Mouse (Mus musculus) heart, embryonic 11.5 days (tissue): Measurements from ENCODE around the gene Ndrg2. TPM values are rescaled to one million over a fixed set of nuclear protein-coding genes. Genes with fewer than 3 reads are reported as not detected.

Experiments
- ATAC-seq: fragments of 200-750 bp; cut with Nextera tagmentation; replicated peaks from 2 replicates; pipeline ENCODE4 v1.8.0; 2017; ENCODE audit warnings: moderate library complexity; ENCODE audit not compliant: insufficient number of reproducible peaks, low FRiP score, low TSS enrichment
- H3K27ac ChIP-seq: fragments of 300-500 bp; sonication (generic); 2 replicates; pipeline ENCODE4 v1.5.1; 2014; ENCODE audit warnings: mild to moderate bottlenecking, low read depth, low read length
- H3K27me3 ChIP-seq: fragments of 300-500 bp; sonication (generic); 2 replicates; pipeline ENCODE4 v1.6.1; 2014; ENCODE audit warnings: mild to moderate bottlenecking, low read length, mixed read lengths; ENCODE audit not compliant: control insufficient read depth, insufficient read depth
- H3K36me3 ChIP-seq: fragments of 300-500 bp; sonication (generic); 2 replicates; pipeline ENCODE4 v1.6.1; 2014; ENCODE audit warnings: mild to moderate bottlenecking, low read length, moderate library complexity, mixed read lengths; ENCODE audit not compliant: control insufficient read depth, insufficient read depth
- H3K4me1 ChIP-seq: fragments of 300-500 bp; sonication (generic); 2 replicates; pipeline ENCODE4 v1.6.1; 2014; ENCODE audit warnings: low read length; ENCODE audit not compliant: control insufficient read depth, insufficient read depth
- H3K4me2 ChIP-seq: fragments of 300-500 bp; sonication (generic); 2 replicates; pipeline ENCODE4 v1.6.1; 2014; ENCODE audit warnings: mild to moderate bottlenecking, moderate library complexity
- H3K4me3 ChIP-seq: fragments of 300-500 bp; sonication (generic); 2 replicates; pipeline ENCODE4 v1.5.1; 2014; ENCODE audit warnings: low read depth, low read length
- H3K9ac ChIP-seq: fragments of 300-500 bp; sonication (generic); 2 replicates; pipeline ENCODE4 v1.6.1; 2014; ENCODE audit warnings: mild to moderate bottlenecking, low read depth, low read length, moderate library complexity
- H3K9me3 ChIP-seq: fragments of 300-500 bp; sonication (generic); replicated peaks from 2 replicates; pipeline ENCODE4 v1.6.1; 2016; ENCODE audit warnings: low read length; ENCODE audit not compliant: control insufficient read depth
- WGBS: fragments of 180-500 bp; shearing (Covaris S2); extraction: QIAGEN DNeasy Blood & Tissue Kit; methylation state at CpG from one replicate; pipeline ENCODE4 v1.1.7; 2014; ENCODE audit not compliant: insufficient replicate concordance; 5-methylcytosine and 5-hydroxymethylcytosine counted together
- polyA plus RNA-seq: library from polyadenylated mRNA; unstranded; fragments of >200 nt; fragmentation: Nextera tagmentation; extraction: Ambion mirVana; gene quantifications from 2 replicates; pipeline ENCODE4 v1.2.1, GENCODE M21; 2014

Gene Ndrg2
- polyA plus RNA-seq, 1 experiment from 2014 or later, result 115 TPM

- no peak overlapping the region for H3K4me2 ChIP-seq
- no peak overlapping the region for H3K4me3 ChIP-seq
- H3K4me1 ChIP-seq, result peaks cover 16% of the 10 kb centered on the region
- no peak; the same call in 1 of the 2 replicates for ATAC-seq
- H3K9me3 ChIP-seq, result no peaks in the 10 kb centered on the region
- H3K27me3 ChIP-seq, result no peaks in the 10 kb centered on the region
- 25% methylated on average over 10 of the region's 10 CpGs for WGBS
- no peak overlapping the region for H3K27ac ChIP-seq
- peaks cover 25% of the 10 kb centered on the region for H3K36me3 ChIP-seq
- no peak overlapping the region for H3K9ac ChIP-seq
Measured at GRCm38 (mm10) chr14:51893094-51893794, 20.7 kb downstream of the Ndrg2 start.

- WGBS, result 88% methylated on average over 9 of the region's 9 CpGs
- ATAC-seq, result no peak
- peaks cover 16% of the 10 kb centered on the region for H3K4me1 ChIP-seq
- H3K4me3 ChIP-seq, result no peak within 1 kb of the TSS
- no peaks in the 10 kb centered on the region for H3K27me3 ChIP-seq
- H3K4me2 ChIP-seq, result no peak within 1 kb of the TSS
- no peak within 1 kb of the TSS for H3K27ac ChIP-seq
- peaks cover 26% of the 10 kb centered on the region for H3K36me3 ChIP-seq
- no peaks in the 10 kb centered on the region for H3K9me3 ChIP-seq
- no peak within 1 kb of the TSS for H3K9ac ChIP-seq
Measured at GRCm38 (mm10) chr14:51892191-51892939, 21.6 kb downstream of the Ndrg2 start, which contains the start of gene Slc39a2. Gene Slc39a2, plus strand, starts transcription at chr14:51892889.

- ATAC-seq, result no peak
- Histone ChIP-seq H3K4me1 (peaks cover 21% of the 10 kb centered on the region), H3K4me2 (no peak overlapping the region), H3K27me3 (no peaks in the 10 kb centered on the region), H3K36me3 (peaks cover 29% of the 10 kb centered on the region), H3K4me3 (no peak overlapping the region), H3K27ac (no peak overlapping the region), H3K9me3 (no peaks in the 10 kb centered on the region), H3K9ac (no peak overlapping the region)
- WGBS, result 84% methylated on average over 6 of the region's 6 CpGs
Measured at GRCm38 (mm10) chr14:51889833-51890232, 24.1 kb downstream of the Ndrg2 start.

DNA sequence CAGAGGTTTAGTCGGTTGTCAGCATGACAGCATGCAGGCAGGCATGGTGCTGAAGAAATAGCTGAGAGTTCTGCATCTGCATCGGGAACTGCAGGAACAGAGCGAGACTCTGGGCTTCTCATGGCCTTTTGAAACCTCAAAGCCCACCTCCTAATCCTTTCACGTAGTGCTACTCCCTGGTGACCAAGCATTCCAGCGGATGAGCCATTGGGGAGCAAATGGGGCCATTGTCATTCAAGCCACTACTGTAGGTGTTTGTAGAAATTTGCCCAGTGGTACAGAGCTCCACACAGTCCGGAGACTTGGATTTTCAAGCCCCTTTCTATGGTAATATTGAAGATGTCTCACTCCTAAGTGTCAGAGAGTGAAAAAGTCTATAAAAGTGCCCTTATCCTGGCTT lies 27.9 kb downstream of the Ndrg2 start:
- Histone ChIP-seq H3K27me3 (no peaks in the 10 kb centered on the region), H3K4me3 (no peak overlapping the region), H3K9me3 (no peaks in the 10 kb centered on the region), H3K4me2 (peak overlapping the region; percentile 82; the same call in 1 of the 2 replicates), H3K36me3 (peaks cover 21% of the 10 kb centered on the region), H3K9ac (no peak overlapping the region), H3K4me1 (peaks cover 6% of the 10 kb centered on the region; the same call in 1 of the 2 replicates), H3K27ac (no peak overlapping the region)
- 63% methylated on average over 6 of the region's 6 CpGs for WGBS
- ATAC-seq, result no peak

- Histone ChIP-seq H3K4me3 (peak within 1 kb of the TSS; percentile 82), H3K4me1 (peaks cover 6% of the 10 kb centered on the region; the same call in 1 of the 2 replicates), H3K27ac (peak within 1 kb of the TSS; percentile 70), H3K4me2 (peak within 1 kb of the TSS; percentile 82), H3K9ac (peak within 1 kb of the TSS; percentile 82), H3K27me3 (no peaks in the 10 kb centered on the region), H3K9me3 (no peaks in the 10 kb centered on the region), H3K36me3 (peaks cover 11% of the 10 kb centered on the region)
- peak; percentile 96 for ATAC-seq
- WGBS, result under 1% methylated on average over 43 of the region's 43 CpGs
Measured at GRCm38 (mm10) chr14:51884598-51885331, 29.2 kb downstream of the Ndrg2 start, which contains the start of gene Mettl17. Gene Mettl17, plus strand, starts transcription at chr14:51884842.

DNA sequence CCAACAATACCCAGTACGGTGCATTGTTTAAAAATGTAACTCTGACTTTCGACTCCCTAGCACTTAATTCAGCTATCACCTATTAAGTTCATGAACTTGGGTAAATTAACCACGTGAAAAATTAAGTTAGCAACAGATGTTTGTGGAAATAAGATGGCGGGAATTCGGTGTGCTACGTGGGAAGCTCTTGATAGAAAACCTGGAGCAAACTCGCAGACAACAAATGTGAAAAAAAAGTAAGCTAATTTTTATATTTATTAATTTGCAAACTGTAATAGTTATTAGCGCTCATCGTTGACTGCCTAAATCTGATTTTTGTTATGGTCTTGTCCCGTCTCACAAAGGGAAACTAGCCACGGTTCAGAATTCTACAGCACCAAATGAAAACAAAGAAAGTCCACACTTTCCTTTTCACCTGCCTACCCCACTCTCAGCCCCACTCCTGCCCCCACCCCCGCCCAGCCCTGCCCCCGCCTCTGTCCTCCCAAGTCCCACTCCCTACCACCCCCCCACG lies 29.9 kb downstream of the Ndrg2 start:
- ATAC-seq, result no peak; the same call in 1 of the 2 replicates
- peaks cover 6% of the 10 kb centered on the region; the same call in 1 of the 2 replicates for H3K4me1 ChIP-seq
- WGBS, result 2% methylated on average over 14 of the region's 14 CpGs

GRCm38 (mm10) chr14:51883527-51884030 lies 30.4 kb downstream of the Ndrg2 start:
- H3K4me2 ChIP-seq, result peak overlapping the region; percentile 82
- H3K4me1 ChIP-seq, result peaks cover 6% of the 10 kb centered on the region; the same call in 1 of the 2 replicates
- 0% methylated on average over 4 of the region's 4 CpGs for WGBS
- H3K27me3 ChIP-seq, result no peaks in the 10 kb centered on the region
- H3K9ac ChIP-seq, result no peak overlapping the region; the same call in 1 of the 2 replicates
- ATAC-seq, result peak; percentile 38; the same call in 1 of the 2 replicates
- peak overlapping the region; percentile 82 for H3K4me3 ChIP-seq
- H3K9me3 ChIP-seq, result no peaks in the 10 kb centered on the region
- peaks cover 8% of the 10 kb centered on the region; the same call in 1 of the 2 replicates for H3K36me3 ChIP-seq
- no peak overlapping the region for H3K27ac ChIP-seq

More for the DNA sequence above, 29.9 kb downstream of the Ndrg2 start:
- H3K27ac ChIP-seq, result peak overlapping the region; percentile 70
- H3K9me3 ChIP-seq, result no peaks in the 10 kb centered on the region
- peak overlapping the region; percentile 68 for H3K9ac ChIP-seq
- no peaks in the 10 kb centered on the region for H3K27me3 ChIP-seq
- peaks cover 8% of the 10 kb centered on the region; the same call in 1 of the 2 replicates for H3K36me3 ChIP-seq
- H3K4me2 ChIP-seq, result peak overlapping the region; percentile 82
- H3K4me3 ChIP-seq, result peak overlapping the region; percentile 82

GRCm38 (mm10) chr14:51877517-51877916 lies 36.4 kb downstream of the Ndrg2 start:
- no peak for ATAC-seq
- H3K9ac ChIP-seq, result no peak overlapping the region
- WGBS, result 70% methylated on average over 3 of the region's 3 CpGs

More at GRCm38 (mm10) chr14:51877517-51877916, 36.4 kb downstream of the Ndrg2 start:
- Histone ChIP-seq H3K4me1 (no peaks in the 10 kb centered on the region), H3K4me2 (no peak overlapping the region), H3K9me3 (no peaks in the 10 kb centered on the region), H3K36me3 (no peaks in the 10 kb centered on the region), H3K27ac (no peak overlapping the region), H3K27me3 (no peaks in the 10 kb centered on the region), H3K4me3 (no peak overlapping the region)
